Mouse (Mus musculus) forebrain, embryonic 12.5 days (tissue): ENCODE measurements around the gene Ccdc71. TPM values are rescaled to one million over a fixed set of nuclear protein-coding genes. Genes with fewer than 3 reads are reported as not detected.

ENCODE experiments used
- ATAC-seq: fragments of 200-750 bp; cut with Nextera tagmentation; 2 replicates; pipeline ENCODE4 v1.8.0; 2017; ENCODE audit warnings: moderate TSS enrichment; ENCODE audit not compliant: low FRiP score
- H3K27ac ChIP-seq: fragments of 300-500 bp; sonication (generic); 2 replicates; pipeline ENCODE4 v1.5.1; 2016; ENCODE audit warnings: mild to moderate bottlenecking
- H3K27me3 ChIP-seq: fragments of 300-500 bp; sonication (generic); 2 replicates; pipeline ENCODE4 v1.6.1; 2016; ENCODE audit warnings: mild to moderate bottlenecking
- H3K36me3 ChIP-seq: fragments of 300-500 bp; sonication (generic); replicated peaks from 2 replicates; pipeline ENCODE4 v1.6.1; 2016; ENCODE audit warnings: mild to moderate bottlenecking
- H3K4me1 ChIP-seq: fragments of 300-500 bp; sonication (generic); 2 replicates; pipeline ENCODE4 v1.6.1; 2016
- H3K4me2 ChIP-seq: fragments of 300-500 bp; sonication (generic); 2 replicates; pipeline ENCODE4 v1.6.1; 2016; ENCODE audit warnings: mild to moderate bottlenecking, moderate library complexity
- H3K4me3 ChIP-seq: fragments of 300-500 bp; sonication (generic); replicated peaks from 2 replicates; pipeline ENCODE4 v1.5.1; 2016; ENCODE audit warnings: mild to moderate bottlenecking
- H3K9ac ChIP-seq: fragments of 300-500 bp; sonication (generic); 2 replicates; pipeline ENCODE4 v1.6.1; 2016; ENCODE audit warnings: mild to moderate bottlenecking
- H3K9me3 ChIP-seq: fragments of 300-500 bp; sonication (generic); 2 replicates; pipeline ENCODE4 v1.6.1; 2016
- WGBS: fragments of 180-500 bp; shearing (Covaris S2); methylation state at CpG from one replicate; pipeline ENCODE4 v1.1.7; 2016; 5-methylcytosine and 5-hydroxymethylcytosine counted together
- polyA plus RNA-seq: library from polyadenylated mRNA; unstranded; fragments of >200 nt; fragmentation: Nextera tagmentation; extraction: Ambion mirVana; gene quantifications from 2 replicates; pipeline ENCODE4 v1.2.1, GENCODE M21; 2016

The Ccdc71 gene
- polyA plus RNA-seq, 1 experiment from 2014 or later, result 44.1 TPM

- no peak overlapping the region for H3K4me2 ChIP-seq
Measured at GRCm38 (mm10) chr9:108494146-108494825, 34.0 kb downstream of the Ccdc71 start.

DNA sequence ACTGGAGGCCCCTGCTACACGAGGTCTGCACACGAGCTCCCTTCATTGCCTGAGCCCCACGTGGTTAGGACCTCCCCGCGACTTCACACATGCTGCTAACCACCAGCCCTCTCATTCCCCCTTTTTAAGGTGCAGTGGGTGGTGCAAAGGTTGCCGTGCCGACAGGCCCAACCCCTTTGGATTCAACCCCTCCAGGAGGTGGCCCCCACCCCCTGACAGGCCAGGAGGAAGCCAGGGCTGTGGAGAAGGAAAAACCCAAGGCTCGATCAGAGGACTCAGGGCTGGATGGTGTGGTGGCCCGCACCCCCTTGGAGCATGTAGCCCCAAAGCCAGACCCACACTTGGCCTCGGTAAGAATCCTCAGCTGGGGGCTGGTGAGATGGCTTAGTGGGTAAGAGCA is 34.6 kb downstream of the Ccdc71 start:
- 89% methylated on average over 10 of the region's 10 CpGs for WGBS
- H3K36me3 ChIP-seq, result peaks cover 78% of the 10 kb centered on the region
- peaks cover 18% of the 10 kb centered on the region for H3K4me1 ChIP-seq
- H3K27me3 ChIP-seq, result no peaks in the 10 kb centered on the region
- H3K4me3 ChIP-seq, result no peak overlapping the region
- H3K9ac ChIP-seq, result no peak overlapping the region
- no peak overlapping the region for H3K4me2 ChIP-seq
- ATAC-seq, result no peak
- H3K27ac ChIP-seq, result no peak overlapping the region
- no peaks in the 10 kb centered on the region for H3K9me3 ChIP-seq

More at GRCm38 (mm10) chr9:108494146-108494825, 34.0 kb downstream of the Ccdc71 start:
- Histone ChIP-seq H3K27me3 (no peaks in the 10 kb centered on the region), H3K4me1 (peaks cover 22% of the 10 kb centered on the region), H3K9me3 (no peaks in the 10 kb centered on the region), H3K36me3 (peaks cover 77% of the 10 kb centered on the region), H3K27ac (no peak overlapping the region), H3K4me3 (no peak overlapping the region), H3K9ac (no peak overlapping the region)
- ATAC-seq, result no peak
- WGBS, result 94% methylated on average over 19 of the region's 19 CpGs

DNA sequence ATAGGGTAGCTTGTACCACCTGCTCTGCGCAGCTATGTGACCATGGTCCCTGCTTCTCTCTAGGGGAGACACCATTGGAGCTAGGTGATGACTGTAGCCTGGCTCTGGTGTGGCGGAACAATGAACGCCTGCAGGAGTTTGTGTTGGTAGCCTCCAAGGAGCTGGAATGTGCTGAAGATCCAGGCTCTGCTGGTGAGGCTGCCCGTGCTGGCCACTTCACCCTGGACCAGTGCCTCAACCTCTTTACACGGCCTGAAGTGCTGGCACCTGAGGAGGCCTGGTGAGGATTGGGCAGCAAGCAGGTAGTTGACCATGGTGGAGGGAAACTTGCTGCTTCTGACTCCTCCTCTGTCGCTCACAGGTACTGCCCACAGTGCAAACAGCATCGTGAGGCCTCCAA is 38.9 kb downstream of the Ccdc71 start:
- Histone ChIP-seq H3K27ac (no peak overlapping the region), H3K9me3 (no peaks in the 10 kb centered on the region), H3K4me1 (no peaks in the 10 kb centered on the region), H3K36me3 (peaks cover 93% of the 10 kb centered on the region), H3K4me2 (no peak overlapping the region), H3K9ac (no peak overlapping the region), H3K27me3 (no peaks in the 10 kb centered on the region), H3K4me3 (no peak overlapping the region)
- 95% methylated on average over 7 of the region's 7 CpGs for WGBS
- ATAC-seq, result no peak

DNA sequence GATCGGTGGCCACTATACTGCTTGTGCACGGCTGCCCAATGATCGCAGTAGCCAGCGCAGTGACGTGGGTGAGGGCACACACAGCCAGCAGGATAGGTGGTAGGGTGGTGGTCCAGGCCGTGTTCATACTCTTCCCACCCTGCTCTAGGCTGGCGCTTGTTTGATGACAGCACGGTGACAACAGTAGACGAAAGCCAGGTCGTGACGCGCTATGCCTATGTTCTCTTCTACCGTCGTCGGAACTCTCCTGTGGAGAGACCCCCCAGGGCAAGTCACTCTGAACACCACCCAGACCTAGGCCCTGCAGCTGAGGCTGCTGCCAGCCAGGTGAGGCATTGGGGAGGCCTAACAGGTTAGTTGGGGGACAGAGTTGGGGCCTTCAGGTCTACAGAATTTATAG is 39.6 kb downstream of the Ccdc71 start:
- peaks cover 86% of the 10 kb centered on the region for H3K36me3 ChIP-seq
- WGBS, result 95% methylated on average over 15 of the region's 15 CpGs
- no peak overlapping the region for H3K4me3 ChIP-seq

DNA sequence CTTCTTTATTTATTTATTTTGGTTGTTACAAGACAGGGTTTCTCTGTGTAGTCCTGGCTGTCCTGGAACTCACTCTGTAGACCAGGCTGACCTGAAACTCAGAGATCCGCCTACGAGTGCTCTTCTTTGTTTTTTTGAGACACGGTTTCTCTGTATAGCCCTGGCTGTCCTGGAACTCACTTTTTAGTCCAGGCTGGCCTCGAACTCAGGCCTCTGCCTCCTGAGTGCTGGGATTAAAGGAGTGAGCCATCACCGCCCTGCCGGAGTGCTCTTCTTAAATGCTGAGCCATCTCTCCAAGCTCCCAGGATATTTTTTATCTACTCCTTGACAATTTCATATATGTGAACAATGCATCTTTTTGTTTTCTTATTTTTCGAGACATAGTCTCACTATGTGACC is 46.6 kb downstream of the Ccdc71 start:
- H3K4me3 ChIP-seq, result 0 out of 2 replicates have a peak overlapping the region, but pooled peaks have one; percentile 71
- no peak for ATAC-seq
- no peaks in the 10 kb centered on the region for H3K27me3 ChIP-seq
- no peaks in the 10 kb centered on the region for H3K9me3 ChIP-seq
- peak overlapping the region; percentile 87 for H3K4me2 ChIP-seq
- no peak overlapping the region for H3K9ac ChIP-seq
- 89% methylated on average over 7 of the region's 7 CpGs for WGBS
- H3K27ac ChIP-seq, result 0 out of 2 replicates have a peak overlapping the region, but pooled peaks have one; percentile 71
- peaks cover 41% of the 10 kb centered on the region for H3K36me3 ChIP-seq
- peaks cover 17% of the 10 kb centered on the region for H3K4me1 ChIP-seq

More for the DNA sequence above, 39.6 kb downstream of the Ccdc71 start:
- Histone ChIP-seq H3K9me3 (no peaks in the 10 kb centered on the region), H3K4me1 (no peaks in the 10 kb centered on the region), H3K27me3 (no peaks in the 10 kb centered on the region), H3K9ac (no peak overlapping the region), H3K4me2 (no peak overlapping the region), H3K27ac (no peak overlapping the region)
- no peak for ATAC-seq

GRCm38 (mm10) chr9:108507619-108508434 is 47.5 kb downstream of the Ccdc71 start, which contains the start of gene Qars:
Gene Qars (plus strand): TSS chr9:108507706.
- Histone ChIP-seq H3K36me3 (peaks cover 43% of the 10 kb centered on the region), H3K4me1 (peaks cover 17% of the 10 kb centered on the region), H3K9me3 (no peaks in the 10 kb centered on the region), H3K9ac (peak within 1 kb of the TSS; percentile 72), H3K27me3 (no peaks in the 10 kb centered on the region), H3K4me3 (peak within 1 kb of the TSS; percentile 71), H3K27ac (peak within 1 kb of the TSS; percentile 75), H3K4me2 (peak within 1 kb of the TSS; percentile 87)
- peak; percentile 97 for ATAC-seq
- under 1% methylated on average over 37 of the region's 37 CpGs for WGBS

DNA sequence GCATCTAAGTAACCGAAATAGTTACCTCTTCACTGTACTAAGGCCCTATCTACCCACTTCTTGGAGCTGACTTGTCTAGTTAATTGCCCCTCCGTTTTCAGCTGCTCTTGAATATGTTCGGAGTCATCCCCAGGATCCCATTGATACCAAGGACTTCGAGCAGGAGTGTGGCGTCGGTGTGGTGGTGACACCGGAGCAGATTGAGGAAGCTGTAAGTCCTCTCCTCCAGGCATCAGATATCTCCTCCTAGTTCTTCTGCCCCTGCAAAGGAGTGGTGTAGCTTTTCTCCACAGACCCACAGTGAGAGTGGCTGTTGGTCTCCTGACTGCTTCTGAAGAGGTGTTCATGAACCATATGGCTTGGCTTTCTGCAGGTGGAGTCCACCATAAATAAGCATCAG is 48.4 kb downstream of the Ccdc71 start:
- Histone ChIP-seq H3K27me3 (no peaks in the 10 kb centered on the region), H3K36me3 (peaks cover 43% of the 10 kb centered on the region), H3K27ac (no peak overlapping the region), H3K4me2 (peak overlapping the region; percentile 87), H3K4me1 (peaks cover 17% of the 10 kb centered on the region), H3K9me3 (no peaks in the 10 kb centered on the region), H3K4me3 (peak overlapping the region; percentile 71), H3K9ac (no peak overlapping the region)
- WGBS, result 91% methylated on average over 7 of the region's 7 CpGs
- no peak for ATAC-seq

Other genes starting within 250 kb of the Ccdc71 start
- gene Dag1, start 196.6 kb upstream of the Ccdc71 start, polyA plus RNA-seq, result 62.7 and 67.9 TPM in 2 replicates
- 65.0 and 69.8 TPM in 2 replicates for gene Nicn1, start 170.1 kb upstream of the Ccdc71 start, polyA plus RNA-seq
- gene Amt, start 163.7 kb upstream of the Ccdc71 start, polyA plus RNA-seq, result 17.7 and 22.4 TPM in 2 replicates
- 331 and 341 TPM in 2 replicates for gene Rhoa, start 154.4 kb upstream of the Ccdc71 start, polyA plus RNA-seq
- gene Tcta, start 154.4 kb upstream of the Ccdc71 start, polyA plus RNA-seq, result 30.5 and 30.7 TPM in 2 replicates
- gene Gpx1, start 121.6 kb upstream of the Ccdc71 start, polyA plus RNA-seq, result 574 and 659 TPM in 2 replicates
- 137 and 144 TPM in 2 replicates for gene Usp4, start 112.7 kb upstream of the Ccdc71 start, polyA plus RNA-seq
- gene 1700102P08Rik, start 67.7 kb upstream of the Ccdc71 start, polyA plus RNA-seq, result 1.8 and 1.9 TPM in 2 replicates
- 1.1 and 1.4 TPM in 2 replicates for gene Ccdc36, start 32.0 kb upstream of the Ccdc71 start, polyA plus RNA-seq
- gene BC048562, start 24.0 kb upstream of the Ccdc71 start, polyA plus RNA-seq, result not detected in 2 replicates
- gene Klhdc8b, start 1.1 kb downstream of the Ccdc71 start, polyA plus RNA-seq, result 67.6 and 70.0 TPM in 2 replicates
- 37.9 and 39.5 TPM in 2 replicates for gene Lamb2, start 19.2 kb downstream of the Ccdc71 start, polyA plus RNA-seq
- 101 and 103 TPM in 2 replicates for gene Usp19, start 30.1 kb downstream of the Ccdc71 start, polyA plus RNA-seq
- gene Qars, start 47.2 kb downstream of the Ccdc71 start, polyA plus RNA-seq, result 85.7 and 91.4 TPM in 2 replicates
- gene Qrich1, start 56.3 kb downstream of the Ccdc71 start, polyA plus RNA-seq, result 170 and 171 TPM in 2 replicates
- 149 and 159 TPM in 2 replicates for gene Impdh2, start 99.8 kb downstream of the Ccdc71 start, polyA plus RNA-seq
- 54.5 and 58.3 TPM in 2 replicates for gene Ndufaf3, start 106.9 kb downstream of the Ccdc71 start, polyA plus RNA-seq
- gene Dalrd3, start 109.4 kb downstream of the Ccdc71 start, polyA plus RNA-seq, result 225 and 235 TPM in 2 replicates
- 254 and 285 TPM in 2 replicates for gene Wdr6, start 118.2 kb downstream of the Ccdc71 start, polyA plus RNA-seq
- 16.2 and 18.4 TPM in 2 replicates for gene P4htm, start 137.1 kb downstream of the Ccdc71 start, polyA plus RNA-seq
- gene Arih2, start 188.9 kb downstream of the Ccdc71 start, polyA plus RNA-seq, result 56.4 and 57.9 TPM in 2 replicates
- gene Slc25a20, start 201.6 kb downstream of the Ccdc71 start, polyA plus RNA-seq, result 35.4 and 37.0 TPM in 2 replicates
- gene Prkar2a, start 228.8 kb downstream of the Ccdc71 start, polyA plus RNA-seq, result 55.8 and 56.9 TPM in 2 replicates